Mouse (Mus musculus) monocyte, adult 5-6 weeks (primary cell): Measurements from ENCODE around the gene Cntrl. TPM values are rescaled to one million over a fixed set of nuclear protein-coding genes. Genes with fewer than 3 reads are reported as not detected.

Experiments used
- ATAC-seq: fragments of 153-309, 156-312 bp; replicated peaks from 2 replicates; pipeline ENCODE4 v1.8.0; 2017; ENCODE audit warnings: mild to moderate bottlenecking; ENCODE audit not compliant: low TSS enrichment, insufficient number of reproducible peaks, severe bottlenecking, poor library complexity, low FRiP score
- total RNA-seq: library from RNA; stranded (forward); fragments of 200-1000, 200-491, 200-594 nt; gene quantifications from 3 replicates; pipeline ENCODE4 v1.2.3, GENCODE M21; 2017

Cntrl gene
- total RNA-seq, 1 experiment from 2014 or later: 125 TPM

GRCm38 (mm10) chr2:35108712-35109111 is 580 bp upstream of the Cntrl start:
- peak; percentile 16 for ATAC-seq

GRCm38 (mm10) chr2:35109924-35110304 is 622 bp downstream of the Cntrl start:
- ATAC-seq: peak; percentile 49

GRCm38 (mm10) chr2:35110521-35110920 is 1.2 kb downstream of the Cntrl start:
- no peak for ATAC-seq

- no peak for ATAC-seq
Measured at GRCm38 (mm10) chr2:35124716-35125115, 15.4 kb downstream of the Cntrl start.

- ATAC-seq: no peak
Measured at GRCm38 (mm10) chr2:35131491-35131890, 22.2 kb downstream of the Cntrl start.

- peak; percentile 98 for ATAC-seq
Measured at GRCm38 (mm10) chr2:35131991-35132661, 22.8 kb downstream of the Cntrl start.

- no peak for ATAC-seq
Measured at GRCm38 (mm10) chr2:35132662-35133055, 23.4 kb downstream of the Cntrl start.

GRCm38 (mm10) chr2:35133891-35134290 is 24.6 kb downstream of the Cntrl start:
- no peak for ATAC-seq

- ATAC-seq: no peak
Measured at GRCm38 (mm10) chr2:35138576-35138975, 29.3 kb downstream of the Cntrl start.

GRCm38 (mm10) chr2:35141673-35142072 is 32.4 kb downstream of the Cntrl start:
- no peak for ATAC-seq

GRCm38 (mm10) chr2:35148806-35149205 is 39.5 kb downstream of the Cntrl start:
- ATAC-seq: no peak

- no peak for ATAC-seq
Measured at GRCm38 (mm10) chr2:35151303-35151882, 42.1 kb downstream of the Cntrl start.

- ATAC-seq: peak; percentile 75
Measured at GRCm38 (mm10) chr2:35153179-35153578, 43.9 kb downstream of the Cntrl start.

- ATAC-seq: no peak
Measured at GRCm38 (mm10) chr2:35153844-35154554, 44.7 kb downstream of the Cntrl start.

- ATAC-seq: no peak
Measured at GRCm38 (mm10) chr2:35156985-35157384, 47.7 kb downstream of the Cntrl start.

- no peak for ATAC-seq
Measured at GRCm38 (mm10) chr2:35157836-35158235, 48.5 kb downstream of the Cntrl start.

- ATAC-seq: no peak
Measured at GRCm38 (mm10) chr2:35158358-35158757, 49.1 kb downstream of the Cntrl start.

GRCm38 (mm10) chr2:35160206-35160605 is 50.9 kb downstream of the Cntrl start:
- no peak for ATAC-seq

GRCm38 (mm10) chr2:35161846-35162488 is 52.7 kb downstream of the Cntrl start:
- no peak for ATAC-seq
